Mouse (Mus musculus): ENCODE results near the gene Irak2. TPM values are rescaled to one million over a fixed set of nuclear protein-coding genes. Genes with fewer than 3 reads are reported as not detected.

Irak2 gene
- polyA plus RNA-seq, 1 experiment = 21.3 TPM

- no peak overlapping the region for H3K27ac ChIP-seq (ENCODE audit: insufficient read depth, low read length)
- no peak for TF ChIP-seq CTCF (IDR thresholded peaks at IDR 0.05; ENCODE audit: borderline replicate concordance, insufficient read depth, low read length)
- TF ChIP-seq POLR2A (IDR thresholded peaks at IDR 0.05; ENCODE audit: low read depth, low read length) = no peak
- H3K4me3 ChIP-seq (ENCODE audit: insufficient read depth, low read length) = no peak overlapping the region
- H3K4me1 ChIP-seq (ENCODE audit: control insufficient read depth, insufficient read depth, low read length) = 0 out of 2 replicates have a peak, but pooled peaks cover 4% of the 10 kb centered on the region
Observed at GRCm38 (mm10) chr6:113630322-113630721, 7.9 kb upstream of the Irak2 start.

GRCm38 (mm10) chr6:113632863-113633262, 5.4 kb upstream of the Irak2 start:
- Histone ChIP-seq H3K4me3 (ENCODE audit: insufficient read depth, low read length) (no peak overlapping the region), H3K27ac (ENCODE audit: insufficient read depth, low read length) (no peak overlapping the region), H3K4me1 (ENCODE audit: control insufficient read depth, insufficient read depth, low read length) (no peaks in the 10 kb centered on the region)
- TF ChIP-seq CTCF (IDR thresholded peaks at IDR 0.05; ENCODE audit: borderline replicate concordance, insufficient read depth, low read length) (no peak), POLR2A (IDR thresholded peaks at IDR 0.05; ENCODE audit: low read depth, low read length) (no peak)

- H3K27ac ChIP-seq (ENCODE audit: insufficient read depth, low read length) = no peak overlapping the region
- TF ChIP-seq POLR2A (IDR thresholded peaks at IDR 0.05; ENCODE audit: low read depth, low read length) = no peak
- no peak for TF ChIP-seq CTCF (IDR thresholded peaks at IDR 0.05; ENCODE audit: borderline replicate concordance, insufficient read depth, low read length)
- no peaks in the 10 kb centered on the region for H3K4me1 ChIP-seq (ENCODE audit: control insufficient read depth, insufficient read depth, low read length)
- no peak overlapping the region for H3K4me3 ChIP-seq (ENCODE audit: insufficient read depth, low read length)
Observed at GRCm38 (mm10) chr6:113639201-113639600, 934 bp downstream of the Irak2 start.

- no peak overlapping the region for H3K4me3 ChIP-seq (ENCODE audit: insufficient read depth, low read length)
- no peak for TF ChIP-seq CTCF (IDR thresholded peaks at IDR 0.05; ENCODE audit: borderline replicate concordance, insufficient read depth, low read length)
- TF ChIP-seq POLR2A (IDR thresholded peaks at IDR 0.05; ENCODE audit: low read depth, low read length) = no peak
- H3K27ac ChIP-seq (ENCODE audit: insufficient read depth, low read length) = no peak overlapping the region
- H3K4me1 ChIP-seq (ENCODE audit: control insufficient read depth, insufficient read depth, low read length) = no peaks in the 10 kb centered on the region
Observed at GRCm38 (mm10) chr6:113642605-113643004, 4.3 kb downstream of the Irak2 start.

- H3K4me3 ChIP-seq (ENCODE audit: insufficient read depth, low read length) = no peak overlapping the region
- H3K4me1 ChIP-seq (ENCODE audit: control insufficient read depth, insufficient read depth, low read length) = no peaks in the 10 kb centered on the region
- TF ChIP-seq CTCF (IDR thresholded peaks at IDR 0.05; ENCODE audit: borderline replicate concordance, insufficient read depth, low read length) = no peak
- no peak for TF ChIP-seq POLR2A (IDR thresholded peaks at IDR 0.05; ENCODE audit: low read depth, low read length)
- H3K27ac ChIP-seq (ENCODE audit: insufficient read depth, low read length) = no peak overlapping the region
Observed at GRCm38 (mm10) chr6:113643021-113643420, 4.8 kb downstream of the Irak2 start.

GRCm38 (mm10) chr6:113643967-113644366, 5.7 kb downstream of the Irak2 start:
- no peak overlapping the region for H3K27ac ChIP-seq (ENCODE audit: insufficient read depth, low read length)
- no peak overlapping the region for H3K4me3 ChIP-seq (ENCODE audit: insufficient read depth, low read length)
- no peak for TF ChIP-seq POLR2A (IDR thresholded peaks at IDR 0.05; ENCODE audit: low read depth, low read length)
- H3K4me1 ChIP-seq (ENCODE audit: control insufficient read depth, insufficient read depth, low read length) = no peaks in the 10 kb centered on the region

GRCm38 (mm10) chr6:113644808-113645207, 6.5 kb downstream of the Irak2 start:
- no peaks in the 10 kb centered on the region for H3K4me1 ChIP-seq (ENCODE audit: control insufficient read depth, insufficient read depth, low read length)
- H3K27ac ChIP-seq (ENCODE audit: insufficient read depth, low read length) = no peak overlapping the region
- no peak overlapping the region for H3K4me3 ChIP-seq (ENCODE audit: insufficient read depth, low read length)
- TF ChIP-seq POLR2A (IDR thresholded peaks at IDR 0.05; ENCODE audit: low read depth, low read length) (no peak), CTCF (IDR thresholded peaks at IDR 0.05; ENCODE audit: borderline replicate concordance, insufficient read depth, low read length) (no peak)

GRCm38 (mm10) chr6:113649346-113650196, 11.3 kb downstream of the Irak2 start:
- Histone ChIP-seq H3K4me3 (ENCODE audit: insufficient read depth, low read length) (no peak overlapping the region), H3K4me1 (ENCODE audit: control insufficient read depth, insufficient read depth, low read length) (no peaks in the 10 kb centered on the region), H3K27ac (ENCODE audit: insufficient read depth, low read length) (no peak overlapping the region)
- TF ChIP-seq CTCF (IDR thresholded peaks at IDR 0.05; ENCODE audit: borderline replicate concordance, insufficient read depth, low read length) = no peak
- no peak for TF ChIP-seq POLR2A (IDR thresholded peaks at IDR 0.05; ENCODE audit: low read depth, low read length)

- no peaks in the 10 kb centered on the region for H3K4me1 ChIP-seq (ENCODE audit: control insufficient read depth, insufficient read depth, low read length)
- H3K4me3 ChIP-seq (ENCODE audit: insufficient read depth, low read length) = no peak overlapping the region
- no peak overlapping the region for H3K27ac ChIP-seq (ENCODE audit: insufficient read depth, low read length)
- TF ChIP-seq POLR2A (IDR thresholded peaks at IDR 0.05; ENCODE audit: low read depth, low read length) = no peak
- TF ChIP-seq CTCF (IDR thresholded peaks at IDR 0.05; ENCODE audit: borderline replicate concordance, insufficient read depth, low read length) = no peak
Observed at GRCm38 (mm10) chr6:113650197-113650640, 12.0 kb downstream of the Irak2 start.

- H3K27ac ChIP-seq (ENCODE audit: insufficient read depth, low read length) = no peak overlapping the region
- H3K4me1 ChIP-seq (ENCODE audit: control insufficient read depth, insufficient read depth, low read length) = no peaks in the 10 kb centered on the region
- no peak overlapping the region for H3K4me3 ChIP-seq (ENCODE audit: insufficient read depth, low read length)
- TF ChIP-seq CTCF (IDR thresholded peaks at IDR 0.05; ENCODE audit: borderline replicate concordance, insufficient read depth, low read length) = no peak
- TF ChIP-seq POLR2A (IDR thresholded peaks at IDR 0.05; ENCODE audit: low read depth, low read length) = no peak
Observed at GRCm38 (mm10) chr6:113651626-113652025, 13.4 kb downstream of the Irak2 start.
